Mouse (Mus musculus): ENCODE measurements around the gene Disc1. TPM values are rescaled to one million over a fixed set of nuclear protein-coding genes. Genes with fewer than 3 reads are reported as not detected.

The Disc1 gene
- total and polyA plus RNA-seq, 2 experiments from 2014 or later: 1.2 to 5.2 TPM

GRCm38 (mm10) chr8:125074581-125074980 is 20.6 kb downstream of the Disc1 start:
- 83% methylated on average over 2 of the region's 2 CpGs for WGBS
- Histone ChIP-seq H3K4me1 (ENCODE audit: control insufficient read depth, insufficient read depth) (peaks cover 20% of the 10 kb centered on the region), H3K9me3 (replicated peaks; ENCODE audit: control insufficient read depth, low read length) (no peaks in the 10 kb centered on the region), H3K27me3 (ENCODE audit: control insufficient read depth, insufficient read depth, low read length) (no peaks in the 10 kb centered on the region), H3K36me3 (replicated peaks; ENCODE audit: control insufficient read depth, insufficient read depth, low read length) (no peaks in the 10 kb centered on the region), H3K4me3 (ENCODE audit: low read depth, low read length) (no peak overlapping the region), H3K9ac (replicated peaks; ENCODE audit: low read depth, low read length) (no peak overlapping the region), H3K4me2 (ENCODE audit: low read depth, low read length) (no peak overlapping the region), H3K27ac (ENCODE audit: low read depth) (no peak overlapping the region)
- DNase-seq (ENCODE audit: low spot score) (no peak), ATAC-seq (ENCODE audit: insufficient read depth, low read depth) (no peak)
- TF ChIP-seq EP300 (IDR thresholded peaks at IDR 0.05; ENCODE audit: low read depth) (no peak), CTCF (IDR thresholded peaks at IDR 0.05; ENCODE audit: low read depth) (no peak)

- no peak overlapping the region for H3K4me2 ChIP-seq (ENCODE audit: low read depth, low read length)
- no peak overlapping the region for H3K9ac ChIP-seq (replicated peaks; ENCODE audit: low read depth, low read length)
- H3K9me3 ChIP-seq (replicated peaks; ENCODE audit: control insufficient read depth, low read length): no peaks in the 10 kb centered on the region
- H3K4me3 ChIP-seq (ENCODE audit: low read depth, low read length): no peak overlapping the region
- ATAC-seq (ENCODE audit: insufficient read depth, low read depth): no peak
- H3K36me3 ChIP-seq (replicated peaks; ENCODE audit: control insufficient read depth, insufficient read depth, low read length): no peaks in the 10 kb centered on the region
- DNase-seq (ENCODE audit: low spot score): no peak
- WGBS: 84% methylated on average over 4 of the region's 4 CpGs
- TF ChIP-seq CTCF (IDR thresholded peaks at IDR 0.05; ENCODE audit: low read depth): no peak
- TF ChIP-seq EP300 (IDR thresholded peaks at IDR 0.05; ENCODE audit: low read depth): no peak
- H3K27ac ChIP-seq (ENCODE audit: low read depth): no peak overlapping the region
- no peaks in the 10 kb centered on the region for H3K27me3 ChIP-seq (ENCODE audit: control insufficient read depth, insufficient read depth, low read length)
- peaks cover 20% of the 10 kb centered on the region for H3K4me1 ChIP-seq (ENCODE audit: control insufficient read depth, insufficient read depth)
These were observed 21.4 kb downstream of the Disc1 start for GRCm38 (mm10) chr8:125075389-125075788.

- TF ChIP-seq EP300 (IDR thresholded peaks at IDR 0.05; ENCODE audit: low read depth) (no peak), CTCF (IDR thresholded peaks at IDR 0.05; ENCODE audit: low read depth) (no peak)
- no peaks in the 10 kb centered on the region for H3K36me3 ChIP-seq (replicated peaks; ENCODE audit: control insufficient read depth, insufficient read depth, low read length)
- peaks cover 20% of the 10 kb centered on the region for H3K4me1 ChIP-seq (ENCODE audit: control insufficient read depth, insufficient read depth)
- H3K4me3 ChIP-seq (ENCODE audit: low read depth, low read length): no peak overlapping the region
- WGBS: 73% methylated on average over 8 of the region's 8 CpGs
- H3K9ac ChIP-seq (replicated peaks; ENCODE audit: low read depth, low read length): no peak overlapping the region
- no peaks in the 10 kb centered on the region for H3K27me3 ChIP-seq (ENCODE audit: control insufficient read depth, insufficient read depth, low read length)
- H3K9me3 ChIP-seq (replicated peaks; ENCODE audit: control insufficient read depth, low read length): no peaks in the 10 kb centered on the region
- no peak overlapping the region for H3K27ac ChIP-seq (ENCODE audit: low read depth)
- no peak for DNase-seq (ENCODE audit: low spot score)
- no peak for ATAC-seq (ENCODE audit: insufficient read depth, low read depth)
- H3K4me2 ChIP-seq (ENCODE audit: low read depth, low read length): no peak overlapping the region
These were observed 23.3 kb downstream of the Disc1 start for GRCm38 (mm10) chr8:125077326-125077725.

GRCm38 (mm10) chr8:125078771-125079384 is 24.9 kb downstream of the Disc1 start:
- Histone ChIP-seq H3K9me3 (replicated peaks; ENCODE audit: control insufficient read depth, low read length) (no peaks in the 10 kb centered on the region), H3K9ac (replicated peaks; ENCODE audit: low read depth, low read length) (no peak overlapping the region), H3K4me3 (ENCODE audit: low read depth, low read length) (no peak overlapping the region), H3K27ac (ENCODE audit: low read depth) (no peak overlapping the region), H3K27me3 (ENCODE audit: control insufficient read depth, insufficient read depth, low read length) (no peaks in the 10 kb centered on the region), H3K4me2 (ENCODE audit: low read depth, low read length) (no peak overlapping the region), H3K36me3 (replicated peaks; ENCODE audit: control insufficient read depth, insufficient read depth, low read length) (no peaks in the 10 kb centered on the region), H3K4me1 (ENCODE audit: control insufficient read depth, insufficient read depth) (peaks cover 19% of the 10 kb centered on the region)
- WGBS: 48% methylated on average over 9 of the region's 9 CpGs
- no peak for TF ChIP-seq CTCF (IDR thresholded peaks at IDR 0.05; ENCODE audit: low read depth)
- no peak for TF ChIP-seq EP300 (IDR thresholded peaks at IDR 0.05; ENCODE audit: low read depth)
- no peak for DNase-seq (ENCODE audit: low spot score)
- peak; percentile 42; the same call in 1 of the 2 replicates for ATAC-seq (ENCODE audit: insufficient read depth, low read depth)

- Histone ChIP-seq H3K9me3 (replicated peaks; ENCODE audit: control insufficient read depth, low read length) (no peaks in the 10 kb centered on the region), H3K4me3 (ENCODE audit: low read depth, low read length) (no peak overlapping the region), H3K27ac (ENCODE audit: low read depth) (no peak overlapping the region), H3K4me2 (ENCODE audit: low read depth, low read length) (no peak overlapping the region), H3K9ac (replicated peaks; ENCODE audit: low read depth, low read length) (no peak overlapping the region), H3K36me3 (replicated peaks; ENCODE audit: control insufficient read depth, insufficient read depth, low read length) (no peaks in the 10 kb centered on the region), H3K27me3 (ENCODE audit: control insufficient read depth, insufficient read depth, low read length) (no peaks in the 10 kb centered on the region), H3K4me1 (ENCODE audit: control insufficient read depth, insufficient read depth) (peaks cover 26% of the 10 kb centered on the region)
- TF ChIP-seq EP300 (IDR thresholded peaks at IDR 0.05; ENCODE audit: low read depth): no peak
- TF ChIP-seq CTCF (IDR thresholded peaks at IDR 0.05; ENCODE audit: low read depth): no peak
- ATAC-seq (ENCODE audit: insufficient read depth, low read depth) (no peak), DNase-seq (ENCODE audit: low spot score) (no peak)
- 77% methylated on average over 19 of the region's 19 CpGs for WGBS
These were observed 26.7 kb downstream of the Disc1 start for GRCm38 (mm10) chr8:125080388-125081344.
